Mouse (Mus musculus) cortical plate, adult 2 months (tissue): Measurements from ENCODE around the gene Ehmt2.

Experiments
- CTCF ChIP-seq: fragments of 200-500 bp; IDR thresholded peaks from 2 replicates; pipeline ENCODE4 v1.5.1; 2011; ENCODE audit warnings: mild to moderate bottlenecking, control low read depth, low read length; ENCODE audit not compliant: insufficient read depth; ENCODE audit errors: extremely low read depth
- POLR2A ChIP-seq: fragments of 200-500 bp; IDR thresholded peaks from 2 replicates; pipeline ENCODE4 v1.6.1; 2011; ENCODE audit warnings: mild to moderate bottlenecking, low read length, control low read depth; ENCODE audit not compliant: insufficient read depth; ENCODE audit errors: extremely low read depth

DNA sequence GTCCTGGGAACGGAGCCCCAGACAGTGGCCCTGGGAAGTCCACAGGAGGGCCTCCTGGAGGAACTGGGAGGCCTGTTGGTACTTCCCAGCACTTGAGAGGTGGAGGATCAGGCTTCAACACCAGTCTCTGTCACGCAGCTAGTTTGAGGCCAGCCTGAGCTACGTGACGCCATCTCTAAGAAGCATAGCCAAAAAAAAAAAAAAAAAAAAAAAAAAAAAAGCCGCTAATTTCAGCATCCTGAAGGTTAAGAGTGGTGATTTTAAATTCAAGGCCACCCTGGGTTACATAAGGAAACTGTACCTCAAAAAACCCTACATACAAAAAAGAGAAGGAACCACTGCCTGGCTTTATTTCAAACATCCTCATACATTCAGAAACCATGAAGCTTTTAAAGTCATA is 26.0 kb downstream of the Ehmt2 start:
- TF ChIP-seq POLR2A (no peak), CTCF (no peak)
